Mouse (Mus musculus) liver, adult 2 months (tissue): ENCODE results near the gene Sgsm1. TPM values are rescaled to one million over a fixed set of nuclear protein-coding genes. Genes with fewer than 3 reads are reported as not detected.

Source experiments
- DNase-seq: peaks from one replicate; pipeline ENCODE4 v3.0.0-alpha.2; 2011; ENCODE audit warnings: low read depth, low spot score; ENCODE audit errors: extremely low read depth
- H3K27ac ChIP-seq: fragments of 200-500 bp; replicated peaks from 2 replicates; pipeline ENCODE4 v1.5.1; 2012; ENCODE audit warnings: low read depth, mild to moderate bottlenecking, control low read depth, inconsistent platforms, low read length; ENCODE audit not compliant: insufficient read depth
- H3K27me3 ChIP-seq: fragments of 200-500 bp; 2 replicates; pipeline ENCODE4 v1.6.1; 2012; ENCODE audit warnings: mild to moderate bottlenecking, moderate library complexity, low read length, inconsistent platforms; ENCODE audit not compliant: control insufficient read depth, insufficient read depth
- H3K36me3 ChIP-seq: fragments of 200-500 bp; 2 replicates; pipeline ENCODE4 v1.6.1; 2012; ENCODE audit warnings: low read length, inconsistent platforms; ENCODE audit not compliant: control insufficient read depth, insufficient read depth
- H3K4me1 ChIP-seq: fragments of 200-500 bp; 2 replicates; pipeline ENCODE4 v1.6.1; 2011; ENCODE audit warnings: low read length; ENCODE audit not compliant: control insufficient read depth, insufficient read depth
- H3K4me3 ChIP-seq: fragments of 200-500 bp; 2 replicates; pipeline ENCODE4 v1.5.1; 2011; ENCODE audit warnings: low read depth, mild to moderate bottlenecking, control low read depth, low read length, moderate library complexity; ENCODE audit not compliant: insufficient read depth
- H3K79me2 ChIP-seq: fragments of 200-500 bp; 2 replicates; pipeline ENCODE4 v1.6.1; 2012; ENCODE audit warnings: inconsistent platforms, mild to moderate bottlenecking, low read length, moderate library complexity; ENCODE audit not compliant: control insufficient read depth, insufficient read depth
- H3K9ac ChIP-seq: fragments of 200-500 bp; 2 replicates; pipeline ENCODE4 v1.6.1; 2012; ENCODE audit warnings: low read depth, mild to moderate bottlenecking, control low read depth, inconsistent platforms, low read length
- CTCF ChIP-seq: fragments of 200-500 bp; IDR thresholded peaks from 2 replicates; pipeline ENCODE4 v1.5.1; 2011; ENCODE audit warnings: low read depth, low read length, control low read depth
- POLR2A ChIP-seq: fragments of 200-500 bp; IDR thresholded peaks from 2 replicates; pipeline ENCODE4 v1.6.1; 2011; ENCODE audit warnings: low read length, control low read depth; ENCODE audit not compliant: insufficient read depth; ENCODE audit errors: extremely low read depth
- WGBS: fragments of 180-500 bp; shearing (Covaris S2); methylation state at CpG from one replicate; pipeline ENCODE4 v1.1.7; 2018; 5-methylcytosine and 5-hydroxymethylcytosine counted together
- polyA plus RNA-seq: library from polyadenylated mRNA; depleted of rRNA; stranded (reverse); fragments of >200 nt; gene quantifications from 2 replicates; pipeline ENCODE4 v1.2.3, GENCODE M21; 2012
- total RNA-seq: library from RNA; depleted of rRNA; stranded (reverse); fragments of >200 nt; gene quantifications from 2 replicates; pipeline ENCODE4 v1.2.3, GENCODE M21; 2014

Gene Sgsm1
- total and polyA plus RNA-seq, 2 experiments = 1.5 to 5.1 TPM

GRCm38 (mm10) chr5:113286591-113287520, 23.7 kb downstream of the Sgsm1 start:
- H3K9ac ChIP-seq = no peak overlapping the region
- no peaks in the 10 kb centered on the region for H3K79me2 ChIP-seq
- H3K36me3 ChIP-seq = no peaks in the 10 kb centered on the region
- 9% methylated on average over 56 of the region's 60 CpGs for WGBS
- H3K4me3 ChIP-seq = no peak overlapping the region
- TF ChIP-seq POLR2A = no peak
- peak; percentile 77 for TF ChIP-seq CTCF
- H3K27me3 ChIP-seq = peaks cover 17% of the 10 kb centered on the region
- no peaks in the 10 kb centered on the region for H3K4me1 ChIP-seq
- no peak for DNase-seq
- no peak overlapping the region for H3K27ac ChIP-seq

- H3K27ac ChIP-seq = no peak overlapping the region
- TF ChIP-seq CTCF (no peak), POLR2A (no peak)
- H3K4me3 ChIP-seq = no peak overlapping the region
- H3K4me1 ChIP-seq = no peaks in the 10 kb centered on the region
- peaks cover 17% of the 10 kb centered on the region for H3K27me3 ChIP-seq
- H3K36me3 ChIP-seq = no peaks in the 10 kb centered on the region
- no peak for DNase-seq
- no peak overlapping the region for H3K9ac ChIP-seq
- H3K79me2 ChIP-seq = no peaks in the 10 kb centered on the region
- 73% methylated on average over 11 of the region's 11 CpGs for WGBS
Measured at GRCm38 (mm10) chr5:113286048-113286447, 24.5 kb downstream of the Sgsm1 start.

- Histone ChIP-seq H3K9ac (no peak overlapping the region), H3K36me3 (no peaks in the 10 kb centered on the region), H3K27ac (no peak overlapping the region), H3K4me1 (no peaks in the 10 kb centered on the region), H3K79me2 (no peaks in the 10 kb centered on the region), H3K4me3 (no peak overlapping the region), H3K27me3 (peaks cover 17% of the 10 kb centered on the region)
- no peak for DNase-seq
- TF ChIP-seq POLR2A = no peak
- TF ChIP-seq CTCF = no peak
- WGBS = 66% methylated on average over 16 of the region's 16 CpGs
Measured at GRCm38 (mm10) chr5:113285541-113285940, 25.0 kb downstream of the Sgsm1 start.

DNA sequence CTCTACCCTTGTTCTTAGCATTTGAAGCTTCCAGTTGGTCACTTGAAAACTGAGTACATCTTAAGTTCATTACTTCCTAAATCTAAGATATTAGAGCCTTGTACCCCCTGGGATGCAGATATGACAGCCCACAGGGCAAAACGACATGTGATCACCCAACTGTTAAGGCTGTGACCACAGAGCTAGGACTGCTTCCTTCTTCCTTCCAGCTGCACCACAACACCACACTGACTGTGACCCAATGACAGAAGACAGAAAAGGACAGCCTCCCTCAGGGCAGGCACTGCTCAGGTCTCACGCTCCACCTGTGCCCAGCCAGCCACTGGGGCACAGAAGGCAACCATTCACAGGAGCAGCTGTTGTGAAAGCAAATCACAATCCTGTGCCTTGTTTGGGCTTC, 26.9 kb downstream of the Sgsm1 start:
- H3K36me3 ChIP-seq = no peaks in the 10 kb centered on the region
- H3K79me2 ChIP-seq = no peaks in the 10 kb centered on the region
- H3K9ac ChIP-seq = no peak overlapping the region
- H3K27me3 ChIP-seq = peaks cover 16% of the 10 kb centered on the region
- 65% methylated on average over 2 of the region's 2 CpGs for WGBS
- H3K4me1 ChIP-seq = no peaks in the 10 kb centered on the region
- TF ChIP-seq CTCF = no peak
- no peak for TF ChIP-seq POLR2A
- DNase-seq = no peak
- no peak overlapping the region for H3K27ac ChIP-seq
- no peak overlapping the region for H3K4me3 ChIP-seq

- TF ChIP-seq POLR2A = no peak
- TF ChIP-seq CTCF = no peak
- Histone ChIP-seq H3K79me2 (no peaks in the 10 kb centered on the region), H3K27me3 (no peaks in the 10 kb centered on the region), H3K9ac (no peak overlapping the region), H3K4me3 (no peak overlapping the region), H3K27ac (no peak overlapping the region), H3K36me3 (no peaks in the 10 kb centered on the region), H3K4me1 (no peaks in the 10 kb centered on the region)
- 95% methylated on average over 7 of the region's 7 CpGs for WGBS
- DNase-seq = no peak
Measured at GRCm38 (mm10) chr5:113281557-113281956, 29.0 kb downstream of the Sgsm1 start.
